Mouse (Mus musculus) stomach, embryonic 14.5 days (tissue): Measurements from ENCODE around the gene Wdr47. TPM values are rescaled to one million over a fixed set of nuclear protein-coding genes. Genes with fewer than 3 reads are reported as not detected.
"Not testable (repeated sequence)": the region's sequence is repeated elsewhere in the genome, so short reads cannot be mapped to it uniquely, and the experiment has no call there.

Source experiments
- ATAC-seq: fragments of 200-750 bp; cut with Nextera tagmentation; 2 replicates; pipeline ENCODE4 v1.8.0; 2017; ENCODE audit warnings: low read depth, moderate TSS enrichment; ENCODE audit not compliant: insufficient number of reproducible peaks, insufficient read depth, low FRiP score
- H3K27ac ChIP-seq: fragments of 300-500 bp; sonication (generic); 2 replicates; pipeline ENCODE4 v1.5.1; 2014; ENCODE audit warnings: mild to moderate bottlenecking, low read length, moderate library complexity, mixed read lengths
- H3K27me3 ChIP-seq: fragments of 300-500 bp; sonication (generic); 2 replicates; pipeline ENCODE4 v1.6.1; 2014; ENCODE audit warnings: low read length, control low read depth, mixed read lengths; ENCODE audit not compliant: control insufficient read depth, insufficient read depth
- H3K36me3 ChIP-seq: fragments of 300-500 bp; sonication (generic); 2 replicates; pipeline ENCODE4 v1.6.1; 2014; ENCODE audit warnings: mild to moderate bottlenecking, control low read depth, low read length, moderate library complexity, mixed read lengths; ENCODE audit not compliant: control insufficient read depth, insufficient read depth
- H3K4me1 ChIP-seq: fragments of 300-500 bp; sonication (generic); 2 replicates; pipeline ENCODE4 v1.6.1; 2014; ENCODE audit warnings: low read length, control low read depth, mixed read lengths; ENCODE audit not compliant: control insufficient read depth, insufficient read depth
- H3K4me2 ChIP-seq: fragments of 300-500 bp; sonication (generic); replicated peaks from 2 replicates; pipeline ENCODE4 v1.6.1; 2014; ENCODE audit warnings: low read depth, low read length, control low read depth
- H3K4me3 ChIP-seq: fragments of 300-500 bp; sonication (generic); 2 replicates; pipeline ENCODE4 v1.5.1; 2014; ENCODE audit warnings: low read depth, low read length, control low read depth
- H3K9ac ChIP-seq: fragments of 300-500 bp; sonication (generic); replicated peaks from 2 replicates; pipeline ENCODE4 v1.6.1; 2014; ENCODE audit warnings: low read depth, mild to moderate bottlenecking, control low read depth, low read length, moderate library complexity, mixed read lengths
- H3K9me3 ChIP-seq: fragments of 300-500 bp; sonication (generic); 2 replicates; pipeline ENCODE4 v1.6.1; 2016; ENCODE audit warnings: low read depth, low read length, control low read depth; ENCODE audit not compliant: control insufficient read depth
- WGBS: fragments of 180-500 bp; shearing (Covaris S2); extraction: QIAGEN DNeasy Blood & Tissue Kit; methylation state at CpG from one replicate; pipeline ENCODE4 v1.1.7; 2014; 5-methylcytosine and 5-hydroxymethylcytosine counted together
- polyA plus RNA-seq: library from polyadenylated mRNA; unstranded; fragments of >200 nt; fragmentation: Nextera tagmentation; extraction: Ambion mirVana; gene quantifications from 2 replicates; pipeline ENCODE4 v1.2.1, GENCODE M21; 2014

Wdr47 gene
- polyA plus RNA-seq, 1 experiment from 2014 or later, result 15.3 TPM

DNA sequence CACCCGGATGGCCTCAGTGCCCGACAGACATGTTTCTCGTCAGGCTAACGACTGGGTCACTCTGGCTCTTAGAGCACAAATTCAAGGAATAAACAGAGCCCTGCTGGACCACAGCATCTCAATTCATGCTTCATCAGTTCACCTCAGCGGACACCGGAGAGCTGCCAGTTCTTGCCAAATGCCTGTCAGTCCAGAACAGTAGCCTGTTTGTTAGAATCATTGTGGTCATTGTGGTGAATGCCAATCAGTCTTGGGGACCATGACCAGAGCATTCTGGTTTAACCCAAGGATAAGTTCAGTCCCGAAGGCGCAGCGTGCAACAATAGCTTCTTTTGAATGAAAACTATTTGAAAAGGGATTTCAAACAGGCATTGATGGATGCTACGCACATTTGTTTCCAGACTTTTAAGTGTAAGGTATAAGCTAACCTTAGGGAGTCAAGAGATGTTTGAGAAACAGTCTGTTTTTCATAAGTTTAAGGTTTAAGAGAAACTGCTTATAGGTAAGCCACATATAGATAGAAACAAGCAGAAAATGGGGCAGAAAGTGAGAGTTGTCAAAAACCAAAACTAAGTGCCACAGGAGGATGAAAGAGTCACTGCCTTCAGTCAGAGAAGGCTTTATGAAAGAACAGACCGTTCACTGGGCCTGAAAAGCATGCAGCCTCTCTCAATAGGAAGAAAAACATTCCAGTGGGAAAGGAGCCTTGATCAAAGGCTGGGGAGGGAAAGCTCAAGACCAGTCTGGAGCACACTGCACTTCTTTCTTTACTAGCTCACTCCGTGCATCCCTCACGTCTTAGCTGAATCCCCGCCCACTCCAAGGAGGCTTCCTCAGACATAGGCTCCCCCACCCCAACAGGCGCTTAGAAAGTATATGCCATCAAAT is 22.8 kb upstream of the Wdr47 start:
- Histone ChIP-seq H3K9ac (no peak overlapping the region), H3K4me2 (no peak overlapping the region), H3K4me1 (0 out of 2 replicates have a peak, but pooled peaks cover 2% of the 10 kb centered on the region), H3K36me3 (no peaks in the 10 kb centered on the region), H3K4me3 (no peak overlapping the region), H3K9me3 (no peaks in the 10 kb centered on the region), H3K27ac (peak overlapping the region; percentile 2; the same call in 1 of the 2 replicates), H3K27me3 (no peaks in the 10 kb centered on the region)
- WGBS, result 48% methylated on average over 15 of the region's 15 CpGs
- no peak for ATAC-seq

DNA sequence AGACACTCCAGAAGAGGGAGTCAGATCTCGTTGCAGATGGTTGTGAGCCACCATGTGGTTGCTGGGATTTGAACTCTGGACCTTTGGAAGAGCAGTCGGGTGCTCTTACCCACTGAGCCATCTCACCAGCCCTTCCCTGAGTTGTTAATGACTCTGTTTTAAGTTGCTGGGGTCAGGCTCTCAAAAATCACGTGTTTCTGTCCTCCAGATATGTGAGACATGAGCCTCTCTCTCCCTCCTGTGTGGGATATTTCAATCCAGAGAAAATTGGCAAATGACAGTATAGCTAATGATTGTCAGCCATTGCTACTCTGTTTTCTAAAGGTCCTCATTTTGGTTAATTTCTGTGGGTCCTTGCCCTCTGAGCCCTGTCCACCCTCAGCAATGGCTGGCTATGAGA is 21.4 kb upstream of the Wdr47 start:
- ATAC-seq, H3K27ac ChIP-seq, H3K9ac ChIP-seq, H3K36me3 ChIP-seq, H3K4me1 ChIP-seq, H3K4me2 ChIP-seq, H3K4me3 ChIP-seq, H3K9me3 ChIP-seq, H3K27me3 ChIP-seq: not testable (repeated sequence)
- 46% methylated on average over 3 of the region's 3 CpGs for WGBS

DNA sequence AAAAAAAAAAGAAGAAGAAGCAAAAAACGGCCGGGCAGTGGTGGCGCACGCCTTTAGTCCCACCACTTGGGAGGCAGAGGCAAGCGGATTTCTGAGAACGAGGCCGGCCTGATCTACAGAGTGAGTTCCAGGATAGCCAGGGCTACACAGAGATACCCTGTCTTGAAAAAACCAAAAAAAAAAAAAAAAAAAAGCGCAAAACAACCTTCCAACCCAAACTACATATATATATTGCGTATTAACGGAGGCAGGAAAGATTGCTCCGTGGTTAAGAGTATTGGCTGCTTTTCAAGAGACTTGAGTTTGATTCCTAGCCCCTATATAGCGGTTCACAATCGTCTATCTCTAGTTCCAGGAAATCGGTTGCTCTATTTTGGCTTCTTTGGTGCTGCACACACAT is 20.3 kb upstream of the Wdr47 start:
- Histone ChIP-seq H3K27me3 (no peaks in the 10 kb centered on the region), H3K9ac (no peak overlapping the region), H3K4me2 (peak overlapping the region; percentile 59; the same call in 1 of the 2 replicates), H3K9me3 (no peaks in the 10 kb centered on the region), H3K4me3 (no peak overlapping the region), H3K27ac (no peak overlapping the region), H3K36me3 (no peaks in the 10 kb centered on the region), H3K4me1 (0 out of 2 replicates have a peak, but pooled peaks cover 2% of the 10 kb centered on the region)
- WGBS, result 85% methylated on average over 14 of the region's 14 CpGs
- ATAC-seq, result no peak

DNA sequence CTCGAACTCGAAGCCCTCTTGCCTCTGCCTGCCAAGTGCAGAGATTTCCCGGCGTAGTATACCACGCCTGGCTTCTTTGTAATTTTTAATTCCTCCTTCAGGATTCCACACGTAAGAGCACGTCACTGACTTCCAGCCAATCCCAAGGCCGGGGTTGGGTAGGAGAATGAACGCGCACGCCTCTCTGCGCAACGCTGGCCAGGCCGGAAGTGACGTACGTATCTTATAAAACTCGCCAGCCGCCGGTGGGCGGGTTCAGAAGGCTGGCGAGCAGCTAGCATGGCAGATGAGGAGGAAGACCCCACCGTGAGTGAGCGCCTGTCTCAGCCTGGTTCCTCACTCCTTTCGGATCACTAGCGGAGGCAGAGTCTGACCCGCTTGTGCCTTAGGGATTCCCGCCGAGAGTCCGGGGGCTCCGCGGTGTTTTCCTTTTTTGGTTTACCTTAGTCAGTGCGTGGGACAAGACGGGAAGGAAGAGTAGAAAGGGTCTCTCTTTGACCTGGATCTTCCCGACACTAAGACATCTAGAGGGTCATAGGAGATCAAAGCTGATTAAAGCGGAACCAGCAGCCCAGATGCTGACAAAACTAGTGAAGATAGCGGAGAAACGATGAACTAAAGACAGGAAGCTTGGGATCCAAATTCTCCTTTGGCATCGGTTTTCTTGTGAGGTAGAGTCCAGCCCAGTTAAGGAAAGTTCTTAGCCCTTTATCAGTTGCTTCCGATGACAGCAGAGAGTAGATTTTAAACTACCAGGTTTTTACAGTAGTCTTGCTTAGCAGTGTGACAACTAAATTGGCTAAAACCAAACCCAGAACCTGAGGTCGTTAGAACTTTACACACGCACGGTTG is 19.4 kb upstream of the Wdr47 start, which contains the start of gene Taf13:
Gene Taf13 (plus strand): TSS at position 256 of the 852 bp plus-strand sequence.
- 0 out of 2 replicates have a peak, but pooled peaks cover 2% of the 10 kb centered on the region for H3K4me1 ChIP-seq
- H3K36me3 ChIP-seq, result no peaks in the 10 kb centered on the region
- H3K27me3 ChIP-seq, result no peaks in the 10 kb centered on the region
- H3K4me3 ChIP-seq, result peak within 1 kb of the TSS; percentile 50
- peak within 1 kb of the TSS; percentile 49 for H3K9ac ChIP-seq
- peak within 1 kb of the TSS; percentile 59 for H3K4me2 ChIP-seq
- peak; percentile 99 for ATAC-seq
- H3K27ac ChIP-seq, result peak within 1 kb of the TSS; percentile 2; the same call in 1 of the 2 replicates
- H3K9me3 ChIP-seq, result no peaks in the 10 kb centered on the region
- WGBS, result 2% methylated on average over 42 of the region's 42 CpGs

DNA sequence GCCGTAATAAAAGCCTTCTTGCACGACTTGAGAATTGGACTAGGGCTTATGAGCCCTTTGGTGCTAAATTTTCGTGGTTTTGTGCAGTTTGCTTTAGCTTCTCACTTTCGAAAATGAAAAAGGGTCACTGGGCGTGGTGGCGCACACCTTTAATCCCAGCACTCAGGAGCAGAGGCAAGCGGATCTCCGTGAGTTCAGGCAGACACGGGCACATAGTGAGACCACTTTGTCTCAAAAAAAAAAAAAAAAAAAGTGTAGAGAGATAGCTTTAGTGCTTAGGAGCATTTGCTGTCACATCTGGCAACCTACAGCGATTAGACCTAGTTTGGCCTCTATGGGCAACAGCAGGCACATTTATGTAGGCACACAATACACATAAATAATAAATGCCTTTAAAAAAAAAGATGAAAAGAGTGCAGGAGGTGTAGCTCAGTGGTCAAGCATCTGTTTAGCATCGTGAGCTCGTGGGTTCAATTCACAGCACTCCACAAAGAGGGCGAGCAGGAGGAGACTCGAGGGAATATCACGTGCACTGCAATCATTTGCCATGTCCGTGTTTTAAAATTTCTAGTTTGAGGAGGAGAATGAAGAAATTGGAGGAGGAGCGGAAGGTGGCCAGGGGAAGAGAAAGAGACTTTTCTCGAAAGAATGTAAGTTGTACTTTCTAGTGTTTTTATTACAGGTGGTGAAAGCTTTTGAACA is 18.6 kb upstream of the Wdr47 start:
- peak overlapping the region; percentile 50 for H3K4me3 ChIP-seq
- H3K27me3 ChIP-seq, result no peaks in the 10 kb centered on the region
- ATAC-seq, result no peak
- H3K4me1 ChIP-seq, result 0 out of 2 replicates have a peak, but pooled peaks cover 2% of the 10 kb centered on the region
- H3K27ac ChIP-seq, result no peak overlapping the region
- no peaks in the 10 kb centered on the region for H3K9me3 ChIP-seq
- peak overlapping the region; percentile 49; the same call in 1 of the 2 replicates for H3K9ac ChIP-seq
- H3K4me2 ChIP-seq, result peak overlapping the region; percentile 59
- WGBS, result 52% methylated on average over 18 of the region's 18 CpGs
- H3K36me3 ChIP-seq, result no peaks in the 10 kb centered on the region

DNA sequence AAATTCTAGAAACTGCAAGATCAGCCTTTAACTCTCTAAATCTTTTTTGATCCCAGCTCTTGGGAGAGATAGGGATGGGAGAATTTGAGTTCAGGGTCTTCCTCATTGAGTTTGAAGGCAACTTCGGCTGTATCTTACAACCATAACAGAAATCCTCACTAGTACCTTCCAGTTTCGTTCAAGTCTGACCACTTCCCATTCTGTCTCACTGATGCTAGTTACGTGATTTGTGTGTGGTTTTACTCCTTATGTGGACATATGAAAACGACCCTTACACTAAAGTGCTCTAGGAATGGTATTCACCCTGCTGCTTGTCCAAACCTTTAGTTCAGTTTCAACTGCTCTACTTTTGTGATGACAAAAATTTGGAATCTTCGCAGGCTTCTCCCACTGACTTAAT is 17.1 kb upstream of the Wdr47 start:
- Histone ChIP-seq H3K9me3 (no peaks in the 10 kb centered on the region), H3K4me2 (no peak overlapping the region), H3K4me1 (0 out of 2 replicates have a peak, but pooled peaks cover 2% of the 10 kb centered on the region), H3K4me3 (no peak overlapping the region), H3K36me3 (0 out of 2 replicates have a peak, but pooled peaks cover 1% of the 10 kb centered on the region), H3K9ac (no peak overlapping the region), H3K27me3 (no peaks in the 10 kb centered on the region), H3K27ac (no peak overlapping the region)
- ATAC-seq, result no peak
- whole genome bisulfite sequencing, result 90% methylated on average over 5 of the region's 5 CpGs

DNA sequence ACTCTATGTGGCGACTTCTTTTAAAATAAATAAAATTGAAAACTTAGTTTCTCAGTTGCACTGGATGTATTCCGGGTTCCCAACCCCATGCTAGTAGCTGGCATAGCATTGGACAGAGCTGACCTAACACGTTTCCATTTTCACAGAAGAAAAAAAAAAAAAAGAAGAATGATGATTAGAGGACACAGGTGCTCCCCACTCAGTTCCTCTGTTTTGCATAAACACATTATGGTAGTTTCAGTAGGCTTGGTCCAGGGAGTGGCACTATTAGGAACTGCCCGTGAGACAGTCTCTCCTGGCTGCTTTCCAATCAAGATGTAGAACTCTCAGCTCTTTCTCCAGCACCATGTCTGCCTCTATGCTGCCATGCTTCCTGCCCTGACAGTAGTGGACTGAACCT is 6.5 kb upstream of the Wdr47 start:
- H3K4me2 ChIP-seq, result no peak overlapping the region
- 75% methylated on average over 4 of the region's 4 CpGs for WGBS
- no peak overlapping the region for H3K9ac ChIP-seq
- no peaks in the 10 kb centered on the region for H3K27me3 ChIP-seq
- no peak for ATAC-seq
- no peaks in the 10 kb centered on the region for H3K9me3 ChIP-seq
- H3K27ac ChIP-seq, result no peak overlapping the region
- H3K4me1 ChIP-seq, result no peaks in the 10 kb centered on the region
- no peaks in the 10 kb centered on the region for H3K36me3 ChIP-seq
- H3K4me3 ChIP-seq, result no peak overlapping the region

DNA sequence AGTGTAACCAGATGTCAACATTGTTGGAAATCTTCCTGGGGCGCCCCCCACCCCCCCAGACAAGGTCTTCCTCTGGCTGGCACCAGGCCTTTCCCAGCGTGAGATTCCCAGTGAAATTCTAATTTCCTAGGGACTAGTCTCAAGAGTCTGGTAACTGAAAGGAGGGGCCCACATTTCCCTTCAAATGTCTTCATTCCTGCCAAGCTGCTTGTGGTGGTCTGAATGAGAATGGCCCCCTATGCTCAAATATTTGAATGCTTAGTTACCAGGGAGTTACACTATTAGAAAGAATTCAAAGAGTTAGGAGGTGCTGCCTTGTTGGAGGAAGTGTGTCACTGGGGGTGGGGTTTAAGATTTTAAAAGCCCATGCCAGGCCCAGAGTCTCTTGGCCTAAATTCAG is 2.6 kb upstream of the Wdr47 start:
- no peak overlapping the region for H3K27ac ChIP-seq
- WGBS, result 51% methylated on average over 2 of the region's 2 CpGs
- no peak overlapping the region for H3K9ac ChIP-seq
- H3K36me3 ChIP-seq, result no peaks in the 10 kb centered on the region
- H3K9me3 ChIP-seq, result no peaks in the 10 kb centered on the region
- ATAC-seq, result no peak
- no peak overlapping the region for H3K4me2 ChIP-seq
- H3K4me3 ChIP-seq, result no peak overlapping the region
- H3K4me1 ChIP-seq, result peaks cover 7% of the 10 kb centered on the region; the same call in 1 of the 2 replicates
- no peaks in the 10 kb centered on the region for H3K27me3 ChIP-seq
